Mouse (Mus musculus): Measurements from ENCODE around the gene Ceacam11.
"Not testable (repeated sequence)": the region's sequence is repeated elsewhere in the genome, so short reads cannot be mapped to it uniquely, and the experiment has no call there.

DNA sequence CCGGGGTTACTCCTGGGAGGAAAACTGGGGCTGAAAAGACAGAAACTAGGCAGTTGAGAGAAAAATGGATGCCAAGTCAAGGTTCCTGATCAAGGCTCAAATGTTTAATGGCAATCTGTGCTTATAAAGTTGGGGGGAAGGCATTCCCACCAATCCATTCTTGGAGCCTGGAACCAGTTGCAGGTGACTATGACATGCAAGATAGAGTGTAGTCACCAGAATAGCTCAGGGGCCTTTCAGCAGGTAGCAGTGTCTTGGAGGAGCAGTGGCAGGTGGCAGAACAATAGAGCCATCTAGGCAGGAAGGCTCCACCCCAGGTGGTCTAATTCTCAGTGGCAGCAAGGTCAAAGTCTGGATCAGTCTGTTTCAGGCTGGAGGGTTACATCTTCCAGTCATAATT lies 29.2 kb downstream of the Ceacam11 start:
- not testable (repeated sequence) for TF ChIP-seq CTCF (conservative IDR thresholded peaks at IDR 0.05; ENCODE audit: low read length)
- peak; percentile 82 for TF ChIP-seq NANOG (IDR thresholded peaks at IDR 0.05; ENCODE audit: borderline replicate concordance, low read length)

Measured in E14TG2a.4 (cell line).